Mouse (Mus musculus) myocyte (in vitro differentiated cells): Measurements from ENCODE around the gene Mical3. TPM values are rescaled to one million over a fixed set of nuclear protein-coding genes. Genes with fewer than 3 reads are reported as not detected.

ENCODE experiments used
- H3K27me3 ChIP-seq: one replicate; pipeline ENCODE4 v1.6.1; 2011; ENCODE audit not compliant: control insufficient read depth, insufficient read depth, insufficient read length
- H3K36me3 ChIP-seq: one replicate; pipeline ENCODE4 v1.6.1; 2011; ENCODE audit not compliant: control insufficient read depth, insufficient read depth
- H3K4me2 ChIP-seq: one replicate; pipeline ENCODE4 v1.6.1; 2011; ENCODE audit warnings: low read depth, control low read depth
- H3K4me3 ChIP-seq: one replicate; pipeline ENCODE4 v1.5.1; 2011; ENCODE audit warnings: mild to moderate bottlenecking, control low read depth, moderate library complexity
- H3K79me2 ChIP-seq: one replicate; pipeline ENCODE4 v1.6.1; 2011; ENCODE audit not compliant: control insufficient read depth, insufficient read depth
- H3ac ChIP-seq: one replicate; pipeline ENCODE4 v1.6.1; 2011; ENCODE audit not compliant: control insufficient read depth, insufficient read length
- CEBPB ChIP-seq: IDR thresholded peaks from 2 replicates; pipeline ENCODE4 v1.6.1; 2011; ENCODE audit warnings: mild to moderate bottlenecking, moderate library complexity; ENCODE audit not compliant: poor library complexity, insufficient read depth, severe bottlenecking
- E2F4 ChIP-seq: IDR thresholded peaks from one replicate; pipeline ENCODE4 v1.6.1; 2011; ENCODE audit warnings: mild to moderate bottlenecking, control low read depth, moderate library complexity; ENCODE audit not compliant: insufficient read depth
- MAX ChIP-seq: IDR thresholded peaks from one replicate; pipeline ENCODE4 v1.6.1; 2011; ENCODE audit warnings: low read depth, mild to moderate bottlenecking, control low read depth
- MYOD1 ChIP-seq, 3 experiments: IDR thresholded peaks; one replicate each; pipeline ENCODE4 v1.6.1; 2011; ENCODE audit warnings: control low read depth in 2 of 3, low read depth in 2 of 3, mild to moderate bottlenecking in 2 of 3, moderate library complexity in 1 of 3; ENCODE audit not compliant: insufficient read length in 2 of 3, control insufficient read depth in 1 of 3
- MYOG ChIP-seq, 3 experiments: IDR thresholded peaks; one replicate each; pipeline ENCODE4 v1.6.1; 2011; ENCODE audit warnings: control low read depth in 2 of 3, low read depth in 2 of 3, mild to moderate bottlenecking in 2 of 3; ENCODE audit not compliant: insufficient read length in 2 of 3, control insufficient read depth in 1 of 3, insufficient read depth in 1 of 3
- POLR2A ChIP-seq: IDR thresholded peaks from one replicate; pipeline ENCODE4 v1.6.1; 2011; ENCODE audit warnings: low read depth, mild to moderate bottlenecking, control low read depth, moderate library complexity; ENCODE audit not compliant: insufficient read length
- POLR2AphosphoS2 ChIP-seq: IDR thresholded peaks from one replicate; pipeline ENCODE4 v1.6.1; 2011; ENCODE audit warnings: low read depth, control low read depth; ENCODE audit not compliant: insufficient read length
- REST ChIP-seq: IDR thresholded peaks from one replicate; pipeline ENCODE4 v1.6.1; 2011; ENCODE audit warnings: mild to moderate bottlenecking, control low read depth, moderate library complexity; ENCODE audit not compliant: insufficient read depth, insufficient read length
- SRF ChIP-seq: IDR thresholded peaks from one replicate; pipeline ENCODE4 v1.6.1; 2011; ENCODE audit warnings: low read depth; ENCODE audit not compliant: control insufficient read depth, insufficient read length
- TCF12 ChIP-seq: IDR thresholded peaks from one replicate; pipeline ENCODE4 v1.6.1; 2011; ENCODE audit warnings: mild to moderate bottlenecking, control low read depth; ENCODE audit not compliant: poor library complexity, insufficient read depth, severe bottlenecking
- TCF3 ChIP-seq: IDR thresholded peaks from one replicate; pipeline ENCODE4 v1.6.1; 2011; ENCODE audit warnings: low read depth, control low read depth; ENCODE audit not compliant: insufficient read length
- USF1 ChIP-seq: IDR thresholded peaks from one replicate; pipeline ENCODE4 v1.6.1; 2011; ENCODE audit warnings: low read depth, mild to moderate bottlenecking, control low read depth, moderate library complexity
- polyA plus RNA-seq: library from polyadenylated mRNA; unstranded; fragments of >200 nt; fragmentation: generic; extraction: Trizol; gene quantifications from one replicate; pipeline ENCODE4 v1.2.1, GENCODE M21; 2012; ENCODE audit warnings: missing spikeins

Gene Mical3
- polyA plus RNA-seq, 1 experiment = 17.7 TPM

GRCm38 (mm10) chr6:121126202-121126601 is 4.6 kb downstream of the Mical3 start:
- Histone ChIP-seq H3ac (no peak overlapping the region), H3K4me2 (no peak overlapping the region), H3K27me3 (no peaks in the 10 kb centered on the region), H3K4me3 (no peak overlapping the region), H3K36me3 (no peaks in the 10 kb centered on the region), H3K79me2 (no peaks in the 10 kb centered on the region)
- TF ChIP-seq POLR2AphosphoS2 (no peak), MYOD1 (IDR thresholded peaks at IDR 0.05; ENCODE audit: control insufficient read depth in 1 of 3, insufficient read length in 2 of 3, low read depth in 2 of 3) (no peak), E2F4 (no peak), REST (no peak)

DNA sequence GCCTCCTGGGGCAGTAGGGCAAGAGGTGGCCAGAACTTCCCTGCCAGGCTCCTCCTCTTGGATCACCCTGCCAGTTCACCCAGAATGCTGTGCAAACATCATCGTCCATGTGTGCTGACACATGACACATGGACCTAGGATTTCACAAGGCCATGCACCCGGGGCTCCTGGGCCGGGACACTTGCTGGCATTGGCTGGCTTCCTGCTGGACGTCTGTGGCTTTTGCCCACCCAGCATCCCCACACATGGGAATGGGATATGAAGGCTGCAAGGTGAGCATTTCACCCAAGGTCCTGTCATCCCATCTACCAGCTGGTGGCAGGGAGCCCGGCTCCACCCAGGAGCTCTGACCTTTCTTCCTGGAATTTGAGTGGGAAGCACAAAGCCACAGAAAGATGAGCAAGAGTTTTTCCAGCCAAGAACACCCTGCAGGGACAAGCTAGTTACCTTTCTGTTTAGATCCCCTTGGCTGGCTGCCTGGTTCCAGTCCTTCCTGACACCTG is 8.0 kb downstream of the Mical3 start:
- Histone ChIP-seq H3K4me2 (peak overlapping the region; percentile 32), H3ac (no peak overlapping the region), H3K4me3 (no peak overlapping the region), H3K36me3 (no peaks in the 10 kb centered on the region), H3K27me3 (no peaks in the 10 kb centered on the region), H3K79me2 (no peaks in the 10 kb centered on the region)
- TF ChIP-seq TCF3 (no peak), MYOG (IDR thresholded peaks at IDR 0.05; ENCODE audit: control insufficient read depth in 1 of 3, insufficient read depth in 1 of 3, insufficient read length in 2 of 3, low read depth in 2 of 3) (peak in 1 of 3 experiments; percentile 26)

DNA sequence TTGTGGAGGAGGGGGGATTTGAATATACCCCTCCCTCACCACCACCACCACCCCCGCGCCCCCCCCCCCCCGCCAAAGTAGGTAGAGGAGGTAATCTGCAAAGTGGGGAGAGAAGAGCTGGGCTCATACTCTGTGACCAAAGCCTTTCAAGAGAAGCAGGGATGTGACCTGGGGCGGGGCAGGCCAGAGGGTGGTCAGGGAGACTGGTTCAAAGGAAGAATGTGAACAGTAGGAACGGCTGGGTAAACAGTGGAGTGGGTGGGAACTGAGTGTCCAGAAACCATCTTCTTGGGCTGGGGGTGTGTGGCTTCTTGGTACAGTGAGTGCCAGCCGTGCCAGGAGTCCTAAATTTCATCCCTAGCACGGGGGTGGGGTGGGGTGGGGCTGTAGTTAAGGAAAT is 10.0 kb downstream of the Mical3 start:
- H3K27me3 ChIP-seq = no peaks in the 10 kb centered on the region
- no peaks in the 10 kb centered on the region for H3K79me2 ChIP-seq
- H3ac ChIP-seq = no peak overlapping the region
- no peak overlapping the region for H3K4me3 ChIP-seq
- TF ChIP-seq POLR2A (no peak), MAX (no peak), SRF (no peak), E2F4 (no peak), REST (no peak), TCF3 (no peak)
- H3K36me3 ChIP-seq = no peaks in the 10 kb centered on the region
- no peak overlapping the region for H3K4me2 ChIP-seq

DNA sequence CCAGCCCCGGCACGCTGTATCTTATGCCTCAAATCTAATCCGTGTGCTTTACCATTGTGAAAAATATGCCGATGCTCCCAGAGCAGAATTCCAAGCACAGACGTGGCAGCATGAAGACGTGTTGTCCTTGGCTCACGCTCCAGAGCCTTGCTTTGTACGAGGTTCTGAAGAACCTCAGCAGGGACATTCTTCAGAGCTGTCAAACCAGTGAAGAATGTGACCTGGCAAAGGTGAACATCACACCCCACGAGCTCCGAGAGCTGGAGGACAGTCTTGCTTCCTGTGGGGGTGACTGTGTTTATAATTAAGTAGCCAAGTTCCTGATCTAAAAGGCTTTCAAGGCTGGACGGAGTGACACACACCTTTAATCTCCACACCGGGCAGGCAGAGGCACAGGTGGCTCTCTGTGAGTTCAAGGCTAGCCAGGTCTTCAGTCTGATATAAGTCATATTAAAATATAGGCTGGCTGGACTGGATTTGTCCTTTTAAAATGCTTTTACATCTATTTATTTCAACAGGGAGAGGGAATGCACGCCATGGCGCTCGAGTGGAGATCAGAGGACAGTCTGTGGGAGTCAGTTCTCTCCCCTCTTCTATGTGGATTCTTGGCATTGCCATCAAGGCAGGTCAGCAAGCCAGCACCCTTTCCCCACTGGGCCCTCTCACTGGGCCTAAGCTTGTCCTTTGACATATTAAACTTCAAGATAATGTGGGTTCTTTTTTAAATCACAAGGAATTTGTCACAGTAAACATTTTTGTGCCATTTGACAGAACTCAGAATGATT is 12.6 kb downstream of the Mical3 start:
- H3K79me2 ChIP-seq = no peaks in the 10 kb centered on the region
- no peak overlapping the region for H3K4me2 ChIP-seq
- no peak overlapping the region for H3ac ChIP-seq
- no peaks in the 10 kb centered on the region for H3K36me3 ChIP-seq
- H3K27me3 ChIP-seq = no peaks in the 10 kb centered on the region
- H3K4me3 ChIP-seq = no peak overlapping the region
- TF ChIP-seq MAX (no peak), USF1 (no peak), MYOD1 (IDR thresholded peaks at IDR 0.05; ENCODE audit: control insufficient read depth in 1 of 3, insufficient read length in 2 of 3, low read depth in 2 of 3) (no peak), POLR2A (no peak), CEBPB (no peak), MYOG (IDR thresholded peaks at IDR 0.05; ENCODE audit: control insufficient read depth in 1 of 3, insufficient read depth in 1 of 3, insufficient read length in 2 of 3, low read depth in 2 of 3) (no peak), TCF3 (no peak), POLR2AphosphoS2 (no peak), E2F4 (no peak), REST (no peak), TCF12 (no peak), SRF (no peak)

- no peak for TF ChIP-seq POLR2A
- TF ChIP-seq POLR2AphosphoS2 = no peak
- TF ChIP-seq REST = no peak
- Histone ChIP-seq H3K36me3 (no peaks in the 10 kb centered on the region), H3K27me3 (no peaks in the 10 kb centered on the region), H3ac (no peak overlapping the region), H3K4me2 (no peak overlapping the region), H3K4me3 (no peak overlapping the region), H3K79me2 (no peaks in the 10 kb centered on the region)
Measured at GRCm38 (mm10) chr6:121117142-121117541, 13.7 kb downstream of the Mical3 start.
